Mouse (Mus musculus) limb, embryonic 14.5 days (tissue): ENCODE measurements at regions not wholly inside any gene's neighbourhood (a gene's known extent, or its start where the extent isn't known, plus 50 kb on each side); places are given as distances from the start of the nearest gene placed in this dataset.

Experiments used
- ATAC-seq: fragments of 200-750 bp; cut with Nextera tagmentation; 2 replicates; pipeline ENCODE4 v1.8.0; 2017; ENCODE audit warnings: low read depth, moderate number of reproducible peaks, moderate TSS enrichment; ENCODE audit not compliant: low FRiP score
- DNase-seq: peaks from one replicate; pipeline ENCODE4 v3.0.0-alpha.2; 2015; ENCODE audit warnings: low spot score
- H3K27ac ChIP-seq: fragments of 300-500 bp; sonication (generic); replicated peaks from 2 replicates; pipeline ENCODE4 v1.5.1; 2014; ENCODE audit warnings: low read depth, mild to moderate bottlenecking, low read length, moderate library complexity, mixed read lengths
- H3K27me3 ChIP-seq: fragments of 300-500 bp; sonication (generic); 2 replicates; pipeline ENCODE4 v1.6.1; 2014; ENCODE audit warnings: low read length, mixed read lengths; ENCODE audit not compliant: control insufficient read depth, insufficient read depth
- H3K36me3 ChIP-seq: fragments of 300-500 bp; sonication (generic); 2 replicates; pipeline ENCODE4 v1.6.1; 2014; ENCODE audit warnings: mild to moderate bottlenecking, low read length, moderate library complexity, mixed read lengths; ENCODE audit not compliant: control insufficient read depth, insufficient read depth
- H3K4me1 ChIP-seq: fragments of 300-500 bp; sonication (generic); 2 replicates; pipeline ENCODE4 v1.6.1; 2014; ENCODE audit warnings: antibody characterized with exemption, low read length, mixed read lengths; ENCODE audit not compliant: control insufficient read depth, insufficient read depth
- H3K4me2 ChIP-seq: fragments of 300-500 bp; sonication (generic); replicated peaks from 2 replicates; pipeline ENCODE4 v1.6.1; 2014; ENCODE audit warnings: low read depth, mild to moderate bottlenecking, low read length, moderate library complexity; ENCODE audit not compliant: severe bottlenecking
- H3K4me3 ChIP-seq: fragments of 300-500 bp; sonication (generic); replicated peaks from 2 replicates; pipeline ENCODE4 v1.5.1; 2014; ENCODE audit warnings: low read length
- H3K9ac ChIP-seq: fragments of 300-500 bp; sonication (generic); 2 replicates; pipeline ENCODE4 v1.6.1; 2014; ENCODE audit warnings: mild to moderate bottlenecking, low read depth, low read length, moderate library complexity; ENCODE audit not compliant: severe bottlenecking
- H3K9me3 ChIP-seq: fragments of 300-500 bp; sonication (generic); 2 replicates; pipeline ENCODE4 v1.6.1; 2016; ENCODE audit warnings: low read length; ENCODE audit not compliant: control insufficient read depth
- POLR2A ChIP-seq: fragments of 200-500 bp; IDR thresholded peaks from 2 replicates; pipeline ENCODE4 v1.8.0; 2012; ENCODE audit warnings: inconsistent platforms, mild to moderate bottlenecking, moderate library complexity, borderline replicate concordance; ENCODE audit not compliant: insufficient read depth, insufficient read length; ENCODE audit errors: extremely low read depth
- WGBS: fragments of 180-500 bp; shearing (Covaris S2); extraction: QIAGEN DNeasy Blood & Tissue Kit; methylation state at CpG from one replicate; pipeline ENCODE4 v1.1.7; 2014; 5-methylcytosine and 5-hydroxymethylcytosine counted together

DNA sequence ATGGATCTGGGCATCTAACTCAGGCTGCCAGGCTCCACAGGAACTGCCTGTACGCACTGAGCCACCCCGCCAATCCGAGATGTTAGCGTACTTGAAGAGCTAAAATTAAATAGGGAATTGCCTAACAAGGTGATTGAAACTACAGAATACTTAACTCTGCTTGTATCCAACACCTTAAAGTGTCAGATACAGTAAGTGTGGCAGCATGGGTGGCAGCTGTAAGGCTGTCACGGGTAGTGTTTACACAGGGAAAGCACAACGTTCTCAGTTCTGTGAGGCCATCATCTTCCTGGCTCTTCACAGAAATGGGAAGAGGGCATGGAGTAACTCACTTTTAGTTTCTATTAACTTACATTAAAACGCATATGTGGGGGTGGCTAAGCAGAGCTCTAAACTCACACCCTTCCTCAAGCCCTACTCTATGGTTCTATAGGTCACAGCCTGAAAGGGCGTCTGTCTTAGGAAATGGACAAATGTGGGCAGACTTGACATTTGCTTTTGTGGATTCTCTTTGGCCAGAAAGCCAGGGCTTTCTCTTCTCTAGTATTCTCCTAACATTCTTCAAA, 325.2 kb upstream of the Jarid2 start:
- Histone ChIP-seq H3K27ac (no peak overlapping the region), H3K9ac (no peak overlapping the region), H3K4me1 (peaks cover 23% of the 10 kb centered on the region), H3K4me3 (no peak overlapping the region), H3K27me3 (no peaks in the 10 kb centered on the region), H3K9me3 (no peaks in the 10 kb centered on the region), H3K4me2 (no peak overlapping the region), H3K36me3 (no peaks in the 10 kb centered on the region)
- DNase-seq (no peak), ATAC-seq (no peak)
- WGBS, result 87% methylated on average over 8 of the region's 8 CpGs
- no peak for TF ChIP-seq POLR2A

DNA sequence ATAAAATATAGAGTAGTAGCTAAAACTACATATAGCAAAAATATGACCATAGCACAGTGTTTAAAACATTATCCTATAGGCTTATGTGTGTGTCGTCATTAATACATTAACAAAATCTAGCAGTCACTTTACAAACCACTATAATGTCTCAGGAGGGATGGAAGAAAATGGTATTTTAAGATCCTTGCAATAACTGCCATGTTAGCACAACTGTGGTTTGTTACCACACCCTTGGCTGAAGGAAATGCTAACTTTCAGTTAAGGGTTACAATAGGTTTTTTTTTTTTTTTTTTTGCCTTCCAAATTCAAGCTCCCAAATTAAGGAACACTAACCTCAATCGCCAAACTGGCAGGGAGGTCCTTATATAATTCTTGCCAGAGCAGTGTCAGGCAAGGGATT, 322.0 kb upstream of the Jarid2 start:
- Histone ChIP-seq H3K9ac (no peak overlapping the region), H3K4me1 (peaks cover 16% of the 10 kb centered on the region), H3K27me3 (no peaks in the 10 kb centered on the region), H3K9me3 (no peaks in the 10 kb centered on the region), H3K4me2 (no peak overlapping the region), H3K27ac (no peak overlapping the region), H3K36me3 (no peaks in the 10 kb centered on the region), H3K4me3 (no peak overlapping the region)
- DNase-seq (no peak), ATAC-seq (no peak)
- TF ChIP-seq POLR2A, result no peak
- 76% methylated on average over 2 of the region's 2 CpGs for WGBS

DNA sequence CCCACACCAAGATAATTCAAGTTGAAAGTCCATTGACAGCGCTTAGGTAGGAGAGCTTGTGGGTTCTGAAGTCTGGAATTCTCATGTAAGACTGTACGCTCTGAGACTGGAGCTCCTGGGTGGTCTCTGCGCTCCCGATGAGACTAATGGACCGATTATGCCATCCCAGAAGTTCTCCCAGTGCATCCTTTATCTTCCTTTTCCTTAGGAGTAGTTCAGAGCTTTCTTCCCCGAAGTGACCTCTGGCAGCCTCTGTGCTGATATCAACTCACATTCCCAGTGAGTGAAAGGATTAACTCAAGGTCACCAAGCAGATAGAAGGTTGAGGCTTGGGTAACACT, 320.7 kb upstream of the Jarid2 start:
- Histone ChIP-seq H3K4me3 (no peak overlapping the region), H3K4me2 (no peak overlapping the region), H3K9me3 (no peaks in the 10 kb centered on the region), H3K36me3 (no peaks in the 10 kb centered on the region), H3K27me3 (no peaks in the 10 kb centered on the region), H3K27ac (no peak overlapping the region), H3K4me1 (peaks cover 16% of the 10 kb centered on the region), H3K9ac (no peak overlapping the region)
- ATAC-seq (no peak), DNase-seq (no peak)
- no peak for TF ChIP-seq POLR2A
- WGBS, result 88% methylated on average over 6 of the region's 6 CpGs

DNA sequence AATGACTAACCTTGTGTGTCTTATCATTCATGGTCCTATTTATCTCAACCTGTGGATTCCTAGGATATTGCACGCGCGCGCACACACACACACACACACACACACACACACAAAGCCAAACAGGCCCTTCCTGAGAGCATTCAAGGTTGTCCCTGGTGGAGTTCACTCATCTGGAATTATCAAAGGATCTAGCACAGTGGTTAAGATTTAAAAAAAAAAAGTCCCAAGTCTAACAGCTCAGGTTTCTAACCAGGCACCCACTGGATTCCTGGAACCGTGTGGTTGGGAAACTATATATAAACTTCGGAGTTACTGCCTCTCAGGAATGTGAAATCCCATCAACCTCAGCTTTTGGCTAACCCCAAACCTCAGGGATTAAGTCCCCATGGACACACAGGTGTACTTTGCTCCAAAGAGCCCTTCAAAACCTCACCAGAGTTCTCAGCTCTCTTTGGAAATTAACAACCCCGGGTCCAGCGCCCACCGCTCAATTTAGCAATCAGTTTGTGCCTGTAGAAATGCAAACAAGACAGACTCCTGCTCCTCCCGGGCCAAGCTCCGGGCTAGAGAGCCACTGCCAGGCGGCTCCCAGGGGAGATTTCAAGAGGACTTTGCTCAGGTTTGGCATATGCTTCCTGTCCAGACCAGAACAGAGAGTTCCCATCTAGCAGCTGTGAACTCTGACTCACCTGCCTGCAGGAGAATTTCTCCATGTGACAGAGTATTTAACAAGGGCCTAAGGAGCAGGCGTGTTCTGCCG, 320.1 kb upstream of the Jarid2 start:
- WGBS, result 48% methylated on average over 14 of the region's 14 CpGs
- no peak overlapping the region for H3K4me2 ChIP-seq
- H3K9ac ChIP-seq, result no peak overlapping the region
- H3K27me3 ChIP-seq, result no peaks in the 10 kb centered on the region
- H3K4me3 ChIP-seq, result no peak overlapping the region
- no peak for TF ChIP-seq POLR2A
- H3K27ac ChIP-seq, result no peak overlapping the region
- DNase-seq (peak; percentile 37), ATAC-seq (no peak)
- H3K9me3 ChIP-seq, result no peaks in the 10 kb centered on the region
- H3K4me1 ChIP-seq, result peaks cover 14% of the 10 kb centered on the region
- H3K36me3 ChIP-seq, result no peaks in the 10 kb centered on the region

DNA sequence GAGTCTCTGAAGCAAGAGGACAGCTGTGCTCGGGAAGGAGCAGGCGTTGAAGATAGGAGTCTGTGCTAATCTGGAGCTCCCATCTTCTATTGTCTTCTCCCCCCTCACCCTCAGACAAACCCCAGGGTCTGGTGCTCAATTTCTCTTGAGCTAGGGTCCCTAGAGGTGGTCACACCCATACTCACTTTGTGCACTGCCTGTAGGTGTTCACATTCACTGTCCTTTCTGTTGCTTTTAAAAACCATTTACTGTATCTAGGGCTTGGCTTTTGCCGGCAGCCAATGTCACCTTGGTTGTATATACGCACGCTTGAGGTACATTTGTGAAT, 319.6 kb upstream of the Jarid2 start:
- H3K4me1 ChIP-seq, result peaks cover 11% of the 10 kb centered on the region

More for the DNA sequence above, 319.6 kb upstream of the Jarid2 start:
- ATAC-seq (no peak), DNase-seq (no peak)
- Histone ChIP-seq H3K36me3 (no peaks in the 10 kb centered on the region), H3K9me3 (no peaks in the 10 kb centered on the region), H3K27ac (no peak overlapping the region), H3K4me3 (no peak overlapping the region), H3K9ac (no peak overlapping the region), H3K4me2 (no peak overlapping the region), H3K27me3 (no peaks in the 10 kb centered on the region)
- TF ChIP-seq POLR2A, result no peak
- whole genome bisulfite sequencing, result 70% methylated on average over 5 of the region's 5 CpGs
